Mouse (Mus musculus) lung, adult 2 months (tissue): ENCODE results near the gene Ankrd45. TPM values are rescaled to one million over a fixed set of nuclear protein-coding genes. Genes with fewer than 3 reads are reported as not detected.

Source experiments
- DNase-seq: peaks from one replicate; pipeline ENCODE4 v3.0.0; 2022
- H3K4me1 ChIP-seq: fragments of 200-500 bp; 2 replicates; pipeline ENCODE4 v1.6.1; 2011; ENCODE audit warnings: low read length; ENCODE audit not compliant: control insufficient read depth, insufficient read depth
- H3K4me3 ChIP-seq: fragments of 200-500 bp; replicated peaks from 2 replicates; pipeline ENCODE3; 2011; ENCODE audit warnings: low read depth, mild to moderate bottlenecking, control low read depth, low read length; ENCODE audit errors: extremely low read depth
- CTCF ChIP-seq: fragments of 200-500 bp; IDR thresholded peaks from 2 replicates; pipeline ENCODE4 v1.5.1; 2011; ENCODE audit warnings: mild to moderate bottlenecking, low read length, control low read depth; ENCODE audit not compliant: insufficient read depth
- POLR2A ChIP-seq: fragments of 200-500 bp; IDR thresholded peaks from 2 replicates; pipeline ENCODE4 v1.6.1; 2011; ENCODE audit warnings: low read depth, mild to moderate bottlenecking, control low read depth, low read length, borderline replicate concordance; ENCODE audit errors: extremely low read depth
- WGBS: fragments of 180-500 bp; shearing (Covaris S2); methylation state at CpG from one replicate; pipeline ENCODE4 v1.1.7; 2018; 5-methylcytosine and 5-hydroxymethylcytosine counted together
- polyA plus RNA-seq: library from polyadenylated mRNA; depleted of rRNA; stranded (reverse); fragments of >200 nt; gene quantifications from 2 replicates; pipeline ENCODE4 v1.2.3, GENCODE M21; 2012; rRNA removed

Gene Ankrd45
- polyA plus RNA-seq, result 1.0 and 1.1 TPM in 2 replicates

DNA sequence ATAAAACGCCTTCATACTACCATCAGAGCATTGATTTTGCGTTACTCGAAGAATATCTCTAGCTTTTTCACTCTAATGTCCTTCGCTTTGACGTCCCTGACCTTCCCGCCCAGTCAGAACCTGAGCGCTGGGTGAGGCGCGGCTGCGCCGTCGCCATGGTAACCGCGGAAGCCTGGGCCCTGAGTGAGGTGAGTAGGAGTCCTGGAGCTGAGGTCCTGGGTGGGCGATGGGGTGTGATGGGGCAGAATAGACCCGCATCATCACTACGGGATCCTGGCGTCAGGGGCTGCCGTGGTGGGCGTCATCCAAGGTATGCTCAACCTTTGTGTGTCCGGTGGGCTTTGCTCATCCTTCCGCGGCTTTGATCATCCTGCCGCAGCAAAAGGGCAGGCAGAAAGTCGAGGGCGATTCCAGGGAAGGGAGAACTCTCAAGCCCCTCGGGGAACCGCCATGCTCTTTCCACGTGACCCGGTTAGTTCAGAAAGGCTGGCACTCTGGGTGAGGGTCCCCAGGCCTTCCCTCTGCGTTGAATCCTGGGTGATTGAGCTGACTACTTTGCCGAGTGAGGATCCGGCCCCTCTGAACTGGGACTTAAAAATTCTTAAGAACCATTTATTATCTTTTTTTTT, at the start of gene Ankrd45:
Gene Ankrd45, plus strand, starts transcription at position 161 of the 629 bp plus-strand sequence.
- DNase-seq, result no peak
- WGBS, result 5% methylated on average over 33 of the region's 33 CpGs
- no peak for TF ChIP-seq CTCF
- TF ChIP-seq POLR2A, result no peak
- no peak within 1 kb of the TSS for H3K4me3 ChIP-seq
- H3K4me1 ChIP-seq, result no peaks in the 10 kb centered on the region

DNA sequence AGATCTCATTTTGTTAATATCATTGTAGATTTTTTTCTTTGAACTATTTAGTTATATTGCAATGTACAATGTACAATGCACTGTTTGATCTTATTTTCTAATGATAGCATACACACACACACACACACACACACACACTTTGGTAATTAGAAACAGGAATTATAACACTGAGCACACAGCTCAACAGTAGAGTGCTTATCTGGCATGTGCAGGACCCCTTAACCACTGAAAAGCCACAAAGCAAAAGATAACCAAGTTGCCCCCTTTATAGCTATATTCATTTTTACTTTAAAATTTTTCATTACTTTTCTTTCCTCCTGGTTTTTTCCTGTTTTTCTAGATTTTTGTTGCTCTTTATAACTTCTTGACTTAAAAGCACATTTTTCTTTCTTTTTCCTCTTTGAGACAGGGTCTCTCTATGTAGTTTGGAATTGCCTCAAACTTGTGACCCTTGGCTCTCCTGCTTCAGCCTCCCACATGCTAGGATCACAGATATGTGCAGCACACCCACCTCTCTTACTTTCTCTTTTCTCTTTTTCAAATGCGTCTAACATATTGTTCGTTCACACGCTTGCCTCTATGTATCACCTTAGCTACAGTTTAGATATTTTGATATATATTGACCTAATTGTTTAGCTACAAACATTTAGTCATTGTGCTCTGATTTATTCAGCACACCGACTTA, 42.6 kb upstream of the Ankrd45 start:
- 96% methylated on average over 4 of the region's 4 CpGs for WGBS
- no peak for DNase-seq
- no peaks in the 10 kb centered on the region for H3K4me1 ChIP-seq
- TF ChIP-seq POLR2A (no peak), CTCF (no peak)
- no peak overlapping the region for H3K4me3 ChIP-seq

DNA sequence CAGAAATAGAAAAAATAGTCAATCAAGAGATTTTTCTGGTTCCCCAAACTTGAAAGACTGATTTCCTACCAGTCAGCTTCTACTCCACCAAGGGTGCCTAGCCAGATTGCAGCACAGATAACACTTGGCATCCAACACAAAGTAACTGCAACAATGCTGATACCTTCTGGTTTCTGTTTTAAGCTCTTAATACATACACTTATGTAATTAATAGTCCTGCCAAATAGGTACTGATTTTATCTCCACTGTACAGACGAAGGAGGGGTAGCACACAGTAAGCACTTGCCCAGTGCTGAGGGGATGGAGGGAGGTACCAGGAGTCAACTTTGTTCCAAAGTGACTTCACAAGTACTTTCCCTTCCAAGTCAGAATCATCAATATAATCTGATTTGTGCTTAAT, 38.6 kb upstream of the Ankrd45 start:
- 46% methylated on average over 1 of the region's 1 CpGs for WGBS
- DNase-seq, result no peak
- Histone ChIP-seq H3K4me1 (no peaks in the 10 kb centered on the region), H3K4me3 (no peak overlapping the region)
- TF ChIP-seq POLR2A (no peak), CTCF (no peak)

DNA sequence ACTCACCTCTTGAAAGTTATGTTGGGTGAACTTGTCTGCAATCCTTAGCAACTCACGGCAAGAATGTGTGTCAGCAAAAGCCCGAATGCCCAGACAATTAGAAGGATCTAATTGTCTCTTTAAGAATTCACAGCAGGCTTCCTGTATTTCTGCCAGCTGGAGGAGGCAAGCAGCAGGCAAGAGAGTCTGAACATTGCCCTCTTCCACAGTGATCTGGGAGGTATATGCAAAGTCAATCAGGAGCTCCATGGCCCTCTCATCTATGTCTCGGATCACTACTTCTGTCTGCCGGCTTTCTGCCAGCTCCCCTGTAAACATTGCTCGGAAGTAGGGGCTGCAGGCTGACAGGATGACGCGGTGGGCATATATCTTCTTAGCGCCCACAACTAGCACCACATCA, 33.3 kb upstream of the Ankrd45 start:
- Histone ChIP-seq H3K4me3 (no peak overlapping the region), H3K4me1 (no peaks in the 10 kb centered on the region)
- no peak for DNase-seq
- WGBS, result 85% methylated on average over 8 of the region's 8 CpGs
- TF ChIP-seq POLR2A (no peak), CTCF (no peak)

DNA sequence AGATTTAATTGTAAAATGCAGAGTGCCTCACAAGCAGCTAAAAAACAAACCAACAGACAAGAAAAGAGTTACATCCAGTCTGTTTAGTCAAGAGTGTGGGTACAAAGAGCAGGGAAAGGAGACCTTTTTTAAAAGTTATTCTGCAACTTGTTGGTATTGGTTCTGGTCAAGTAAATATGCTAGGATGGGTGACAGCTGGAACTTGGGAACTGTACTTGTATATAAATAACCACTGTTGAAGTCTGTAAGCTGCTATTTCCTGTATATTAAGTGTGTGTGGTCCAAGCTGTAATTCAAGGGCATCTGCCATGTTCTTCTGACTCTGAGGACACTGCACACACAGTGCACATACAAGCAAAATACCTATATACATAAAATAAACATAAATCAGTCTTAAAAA, 27.9 kb upstream of the Ankrd45 start:
- DNase-seq, result no peak

DNA sequence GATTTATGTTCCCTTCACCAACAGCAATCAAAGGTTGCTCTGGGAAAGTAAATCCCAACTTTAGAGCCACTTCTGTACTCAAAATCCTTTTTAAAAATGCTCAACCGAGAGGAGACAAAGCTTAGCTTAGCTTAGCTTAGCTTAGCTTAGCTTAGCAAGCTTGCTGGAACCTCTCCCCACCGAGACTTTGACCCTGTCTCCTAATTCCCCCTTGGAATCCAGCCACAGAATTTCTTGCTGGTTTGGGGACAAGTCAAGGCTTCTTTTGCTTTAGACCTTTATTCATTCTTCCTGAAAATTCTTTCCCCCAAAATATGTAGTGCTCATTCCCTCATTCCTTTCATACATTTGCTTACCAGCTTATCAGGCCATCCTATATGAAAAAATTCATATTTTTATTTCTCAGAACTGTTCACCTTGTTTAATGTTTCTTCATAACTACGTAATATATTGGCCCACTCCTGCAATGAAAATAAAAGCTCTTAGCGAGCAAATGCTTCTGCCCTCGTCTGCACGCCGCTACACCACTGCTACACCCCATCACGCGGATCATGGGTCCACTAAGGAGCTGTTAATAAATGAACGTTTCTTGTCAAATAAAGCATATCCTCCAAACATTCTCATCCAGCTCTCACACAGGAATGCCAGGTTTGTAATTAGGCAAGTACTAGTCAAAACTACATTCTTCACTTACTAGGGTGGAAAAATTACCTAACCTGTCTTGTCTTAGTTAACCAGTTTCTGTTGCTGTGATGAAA, 19.7 kb upstream of the Ankrd45 start:
- no peak for TF ChIP-seq POLR2A
- TF ChIP-seq CTCF, result no peak
- no peak for DNase-seq
- WGBS, result 87% methylated on average over 10 of the region's 10 CpGs

More for the DNA sequence above, 27.9 kb upstream of the Ankrd45 start:
- no peak overlapping the region for H3K4me3 ChIP-seq
- no peak for TF ChIP-seq CTCF
- TF ChIP-seq POLR2A, result no peak
- H3K4me1 ChIP-seq, result no peaks in the 10 kb centered on the region; the same call in 1 of the 2 replicates

DNA sequence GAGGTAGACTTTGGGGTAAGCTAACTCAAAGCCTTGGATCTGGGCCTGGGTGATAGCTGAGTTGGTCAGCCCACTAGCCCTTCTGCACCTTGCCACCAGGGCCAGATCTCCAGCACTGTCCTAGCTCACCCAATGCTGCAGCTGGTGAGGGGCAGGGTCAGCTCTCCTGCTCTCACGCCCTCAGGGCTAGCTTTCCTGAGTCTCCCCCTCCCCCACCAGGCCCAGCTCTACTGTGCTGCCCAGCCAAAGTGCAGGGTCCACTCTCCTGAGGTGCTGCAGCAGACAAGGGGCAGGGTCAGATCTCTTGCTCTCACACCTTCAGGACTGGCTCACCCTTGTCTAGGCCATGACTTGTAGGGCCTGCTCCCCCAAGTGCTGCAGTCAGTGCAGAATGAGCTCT, 16.0 kb upstream of the Ankrd45 start:
- TF ChIP-seq CTCF (no peak), POLR2A (no peak)
- no peak for DNase-seq
- WGBS, result 79% methylated on average over 1 of the region's 1 CpGs
- no peak overlapping the region for H3K4me3 ChIP-seq
- H3K4me1 ChIP-seq, result peaks cover 7% of the 10 kb centered on the region

More for the DNA sequence above, 19.7 kb upstream of the Ankrd45 start:
- H3K4me1 ChIP-seq, result no peaks in the 10 kb centered on the region
- H3K4me3 ChIP-seq, result no peak overlapping the region

DNA sequence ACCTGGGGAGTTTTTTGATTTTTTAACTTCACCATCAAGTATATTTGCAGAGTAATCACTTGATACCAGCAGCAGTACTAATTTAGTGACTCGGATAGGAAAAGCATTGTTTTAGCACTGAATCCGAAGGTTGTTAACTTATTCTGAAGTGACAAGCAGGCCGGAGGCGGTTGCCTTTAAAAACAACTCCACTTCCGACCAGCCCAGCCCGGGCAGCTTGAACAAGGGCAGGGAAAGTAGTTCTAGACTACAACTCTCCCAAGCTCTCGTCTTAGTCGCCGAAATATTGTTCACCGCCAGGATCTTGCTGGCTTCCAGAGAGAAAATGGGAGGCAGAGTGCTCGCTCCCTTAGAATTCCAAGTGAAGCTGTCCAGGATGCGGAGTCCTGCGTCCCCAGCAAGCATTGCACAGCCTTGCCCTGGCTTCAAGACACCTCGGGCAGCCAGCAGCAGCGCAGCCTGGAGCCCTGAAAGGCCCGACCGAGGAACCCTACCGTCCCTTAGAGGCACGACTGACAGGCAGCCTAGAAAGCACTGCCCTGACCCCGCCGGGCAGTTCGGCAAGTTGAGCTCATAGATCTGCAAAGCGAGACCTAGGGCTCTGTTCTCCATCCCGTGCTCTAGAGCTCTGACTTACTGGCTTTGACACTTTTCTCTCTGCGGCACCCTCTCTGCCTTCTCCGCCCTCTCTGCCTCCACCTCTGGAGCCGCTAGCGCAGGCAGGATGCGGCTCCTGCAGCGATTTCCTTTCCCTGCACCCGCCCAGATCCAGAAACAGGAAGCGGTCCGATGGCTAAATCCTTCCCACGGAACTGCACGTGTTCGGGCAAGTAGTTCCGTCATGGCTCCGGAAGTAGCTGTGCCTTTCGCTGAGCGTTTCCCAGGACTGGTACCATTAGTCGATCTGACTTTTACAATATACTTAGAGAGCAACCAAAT, 11.5 kb upstream of the Ankrd45 start, which contains the start of gene Klhl20:
Gene Klhl20, minus strand, starts transcription at position 786 of the 939 bp plus-strand sequence.
- under 1% methylated on average over 41 of the region's 41 CpGs for WGBS
- peak; percentile 93 for DNase-seq
- TF ChIP-seq CTCF (no peak), POLR2A (peak; percentile 90; the same call in 1 of the 2 replicates)
- peak within 1 kb of the TSS; percentile 94 for H3K4me3 ChIP-seq
- H3K4me1 ChIP-seq, result peaks cover 7% of the 10 kb centered on the region

DNA sequence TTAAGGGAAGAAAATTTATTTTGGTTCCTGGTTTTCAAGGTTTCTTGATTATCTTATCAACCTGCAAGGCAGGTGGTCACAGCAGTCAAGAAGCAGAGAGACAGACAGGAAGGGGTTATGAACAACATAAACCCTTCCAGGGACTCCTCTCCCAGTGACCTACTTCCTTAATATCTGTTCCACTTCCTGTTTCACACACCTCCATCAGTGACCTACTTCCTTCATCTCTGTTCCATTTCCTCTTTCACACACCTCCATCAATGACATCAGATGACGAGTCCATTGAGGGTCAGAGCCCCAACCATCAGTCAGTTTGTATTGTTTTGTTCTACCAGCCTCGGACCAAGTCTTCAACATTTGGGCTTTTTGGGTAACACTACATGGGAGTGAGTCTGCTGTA, 3.0 kb upstream of the Ankrd45 start:
- no peaks in the 10 kb centered on the region for H3K4me1 ChIP-seq
- no peak for DNase-seq
- no peak for TF ChIP-seq CTCF
- no peak for TF ChIP-seq POLR2A
- H3K4me3 ChIP-seq, result no peak overlapping the region
- 59% methylated on average over 2 of the region's 2 CpGs for WGBS
